8 mouse cellular contexts compared by ENCODE assay signal in genomic region chr1:56971441-56971861, GRCm38 (mm10). TPM values are rescaled to one million over a fixed set of nuclear protein-coding genes. Genes with fewer than 3 reads are reported as not detected.
DNase-seq lines count a peak whose midpoint lies in the region; ATAC-seq lines count a peak whose summit lies in the region.

No protein-coding gene starts in this region.

- DNase-seq in kidney, adult 18-20 months = peak; percentile 46
- no peak for DNase-seq in kidney, adult 9 months
- DNase-seq in adipocyte (ENCODE audit: low spot score) = peak; percentile 51
- no peak for DNase-seq in right cerebral cortex, postnatal 14 days
- no peak for DNase-seq in urinary bladder, adult 2 months (ENCODE audit: low spot score)

- H3K27me3 ChIP-seq in liver, embryonic 12.5 days (replicated peaks) = peaks cover 85% of the 10 kb centered on the region
- peaks cover 40% of the 10 kb centered on the region for H3K27me3 ChIP-seq in stomach, embryonic 15.5 days (replicated peaks)

- peak overlapping the region; percentile 84 for H3K4me2 ChIP-seq in liver, embryonic 12.5 days
- peak overlapping the region; percentile 99 for H3K4me2 ChIP-seq in stomach, embryonic 15.5 days

- H3K9ac ChIP-seq in liver, embryonic 12.5 days = no peak overlapping the region
- H3K9ac ChIP-seq in stomach, embryonic 15.5 days = no peak overlapping the region

- H3K27ac ChIP-seq in liver, embryonic 12.5 days = no peak overlapping the region
- no peak overlapping the region for H3K27ac ChIP-seq in stomach, embryonic 15.5 days

- under 1% methylated on average over 29 of the region's 29 CpGs for WGBS in liver, embryonic 12.5 days (ENCODE audit: insufficient replicate concordance)
- WGBS in stomach, embryonic 15.5 days = under 1% methylated on average over 29 of the region's 29 CpGs

- H3K4me1 ChIP-seq in liver, embryonic 12.5 days = peaks cover 8% of the 10 kb centered on the region; the same call in 1 of the 2 replicates
- peaks cover 28% of the 10 kb centered on the region for H3K4me1 ChIP-seq in stomach, embryonic 15.5 days

- H3K36me3 ChIP-seq in liver, embryonic 12.5 days = no peaks in the 10 kb centered on the region
- no peaks in the 10 kb centered on the region for H3K36me3 ChIP-seq in stomach, embryonic 15.5 days

- ATAC-seq in granulocyte monocyte progenitor cell, adult 5-6 weeks (replicated peaks; ENCODE audit: poor library complexity, severe bottlenecking) = 0 out of 2 replicates have a peak, but pooled peaks have one; percentile 6
- no peak for ATAC-seq in liver, embryonic 12.5 days
- no peak for ATAC-seq in stomach, embryonic 15.5 days (ENCODE audit: insufficient read depth, low FRiP score, low read depth)

- H3K9me3 ChIP-seq in liver, embryonic 12.5 days (replicated peaks) = no peaks in the 10 kb centered on the region
- H3K9me3 ChIP-seq in stomach, embryonic 15.5 days = no peaks in the 10 kb centered on the region

- peak overlapping the region; percentile 64 for H3K4me3 ChIP-seq in liver, embryonic 12.5 days
- H3K4me3 ChIP-seq in stomach, embryonic 15.5 days (replicated peaks) = peak overlapping the region; percentile 80

RNA-seq across cellular contexts. Expression of gene Satb2, which starts 7.0 kb away (rescaled TPM):
- 1.0 and 1.9 TPM in 2 replicates for total RNA-seq in granulocyte monocyte progenitor cell, adult 5-6 weeks (2014; fragmentation: Nextera tagmentation)
- total RNA-seq in granulocyte monocyte progenitor cell, adult 5-6 weeks (2017) = 0.56 and 7.2 TPM in 2 replicates
- polyA plus RNA-seq in liver, embryonic 12.5 days (2016; fragmentation: Nextera tagmentation; extraction: Ambion mirVana) = 0.02 and 0.05 TPM in 2 replicates
- polyA plus RNA-seq in stomach, embryonic 15.5 days (2015; fragmentation: Nextera tagmentation; extraction: Ambion mirVana) = 0.53 and 0.81 TPM in 2 replicates
- 0.34 and 0.46 TPM in 2 replicates for polyA plus RNA-seq in urinary bladder, adult 2 months (2012; rRNA removed)

Comparison
In these comparisons a context has a peak if more than half of its experiments do, and no peak if none do; other contexts are left out.
1. DNase-seq: peak in kidney, adult 18-20 months (single experiment) and adipocyte (single experiment); none in kidney, adult 9 months (single experiment), right cerebral cortex, postnatal 14 days (single experiment) and urinary bladder, adult 2 months (single experiment).